Mouse (Mus musculus) embryonic stem cell, embryonic (primary cell): ENCODE measurements at regions not wholly inside any gene's neighbourhood (a gene's known extent, or its start where the extent isn't known, plus 50 kb on each side); places are given as distances from the start of the nearest gene placed in this dataset.

ENCODE experiments used
- CTCF ChIA-PET, 4 experiments: fragments of 300-600 bp in 2 of 4; fragments of 350-600 bp in 2 of 4; sonication (Branson Sonifier 250); formaldehyde crosslinking; loops; one replicate each; lab custom pipeline; 2022; ENCODE audit warnings: inconsistent platforms in 2 of 4; lab: Charles Lee
- POLR2A ChIA-PET, 4 experiments: fragments of 300-600 bp in 2 of 4; fragments of 350-600 bp in 2 of 4; sonication (Branson Sonifier 250); formaldehyde crosslinking; loops; one replicate each; lab custom pipeline; 2022; ENCODE audit warnings: antibody characterized with exemption in 4 of 4, inconsistent platforms in 1 of 4; lab: Charles Lee

DNA sequence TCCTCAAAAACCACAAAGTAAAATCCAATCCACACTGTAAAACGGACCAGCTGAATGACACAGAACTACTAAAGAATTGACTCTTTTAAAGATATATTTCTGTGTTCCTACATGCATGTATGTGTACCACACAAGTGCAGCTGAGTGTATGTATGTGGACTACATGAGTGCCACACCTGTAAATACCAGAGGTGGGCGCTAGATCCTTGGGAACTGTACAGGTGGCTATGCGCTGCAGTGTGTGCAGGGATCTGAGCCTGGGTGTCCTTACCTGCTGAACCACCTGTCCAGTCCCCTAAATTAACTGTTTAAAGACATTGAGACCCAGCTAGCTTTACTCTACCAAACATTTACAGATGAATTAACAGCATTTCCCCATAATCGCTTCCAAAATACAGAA lies 546.6 kb downstream of the Cbln4 start:
- POLR2A ChIA-PET = interaction anchor here in 1 of 4 experiments (0.9 kb wide), 1 partner anchor 15 kb away, joined by 3 read pairs; no protein-coding TSS in a partner anchor
- CTCF ChIA-PET = interaction anchor here in 3 of 4 experiments (0.9 to 1.1 kb wide), 3 partner anchors 134 to 710 kb away, joined by 3 to 4 read pairs (median 3); no protein-coding TSS in a partner anchor

DNA sequence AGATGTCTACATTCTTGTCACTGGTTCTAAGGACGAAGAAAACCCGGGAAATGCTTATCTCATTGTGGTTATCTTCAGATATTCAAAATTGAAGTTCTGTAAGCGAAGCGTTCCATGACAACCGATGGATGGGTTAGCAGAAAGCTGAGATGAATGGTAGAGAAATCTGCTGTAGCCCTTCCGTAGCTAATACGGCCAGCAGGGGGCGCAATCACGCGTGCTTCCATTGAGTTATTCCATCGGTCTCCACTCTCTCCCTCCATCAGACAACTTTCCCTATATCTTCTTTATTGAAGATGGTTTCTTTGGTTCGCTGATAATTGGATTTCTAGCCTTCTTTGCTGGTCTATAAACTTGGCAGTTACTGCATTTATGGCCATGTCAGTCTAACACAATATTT lies 549.5 kb downstream of the Cbln4 start:
- POLR2A ChIA-PET = no interaction called here

DNA sequence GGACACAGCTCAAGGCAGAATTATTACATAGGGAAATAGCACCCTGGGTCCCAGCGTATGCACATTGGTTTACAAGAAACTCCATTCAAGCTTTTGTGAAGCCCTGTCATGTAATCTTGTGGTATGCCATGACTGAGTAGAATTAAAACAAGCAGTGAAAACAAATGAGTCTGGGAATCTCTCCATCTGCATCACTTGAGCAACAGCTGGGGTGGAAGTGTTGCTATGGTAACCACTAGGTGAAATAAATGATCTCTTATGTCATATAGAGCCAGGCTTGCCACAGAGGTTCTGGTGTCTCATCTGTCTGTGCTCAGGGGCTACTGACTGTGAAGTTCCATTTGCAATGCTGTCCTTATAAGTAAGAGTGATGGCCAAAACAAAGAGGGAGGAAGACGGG lies 556.0 kb downstream of the Cbln4 start:
- CTCF ChIA-PET = no interaction called here
- POLR2A ChIA-PET = interaction anchor here in 1 of 4 experiments (0.6 kb wide), 1 partner anchor 167 kb away, joined by 5 read pairs; no protein-coding TSS in a partner anchor

More for the DNA sequence above, 549.5 kb downstream of the Cbln4 start:
- CTCF ChIA-PET = interaction anchor here in 3 of 4 experiments (0.5 to 2.0 kb wide), 12 partner anchors 22 to 760 kb away, joined by 3 to 7 read pairs (median 4); no protein-coding TSS in a partner anchor

DNA sequence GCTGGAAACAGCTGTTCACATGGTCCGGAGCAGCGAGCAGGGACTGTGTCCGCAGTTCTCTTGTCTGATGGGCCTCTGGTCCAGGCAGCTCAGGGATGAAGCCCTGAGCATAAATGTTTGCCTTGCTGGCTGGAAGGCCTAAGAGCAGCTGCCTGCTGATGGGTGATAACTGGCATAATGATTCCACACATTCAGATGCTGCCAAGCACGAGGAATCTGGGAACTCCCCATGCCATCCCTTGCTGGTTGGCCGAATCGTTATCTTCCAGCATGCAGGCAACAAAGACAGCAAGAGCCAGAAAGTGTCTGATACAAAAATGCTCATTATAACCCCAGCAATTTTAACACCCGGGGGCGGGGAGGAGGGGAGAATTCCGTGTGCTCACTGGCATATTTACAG lies 590.0 kb downstream of the Cbln4 start:
- POLR2A ChIA-PET = interaction anchor here in 1 of 4 experiments (0.7 kb wide), 1 partner anchor 441 kb away, joined by 4 read pairs; no protein-coding TSS in a partner anchor
- CTCF ChIA-PET = interaction anchor here in 1 of 4 experiments (0.6 kb wide), 1 partner anchor 172 kb away, joined by 7 read pairs; no protein-coding TSS in a partner anchor

DNA sequence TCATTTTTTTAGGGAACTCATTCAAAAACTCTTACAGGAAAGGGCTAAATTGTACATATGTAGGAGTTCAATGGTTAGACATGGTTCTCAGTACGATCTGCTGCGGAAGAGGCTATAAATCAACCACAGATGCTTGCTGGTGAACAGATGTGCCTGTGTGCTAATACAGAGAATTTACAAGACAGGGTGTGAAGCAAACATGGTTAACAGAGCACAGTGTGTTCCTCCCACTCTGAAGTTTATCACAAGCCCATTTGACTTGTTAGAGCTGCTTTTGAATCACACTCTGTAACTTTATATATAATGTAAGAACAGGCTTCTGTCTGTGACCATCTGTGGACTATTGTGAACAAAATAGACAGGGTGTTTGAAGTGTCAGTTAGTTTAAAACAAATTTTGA lies 637.2 kb downstream of the Cbln4 start:
- ChIA-PET POLR2A (no interaction called here), CTCF (no interaction called here)

DNA sequence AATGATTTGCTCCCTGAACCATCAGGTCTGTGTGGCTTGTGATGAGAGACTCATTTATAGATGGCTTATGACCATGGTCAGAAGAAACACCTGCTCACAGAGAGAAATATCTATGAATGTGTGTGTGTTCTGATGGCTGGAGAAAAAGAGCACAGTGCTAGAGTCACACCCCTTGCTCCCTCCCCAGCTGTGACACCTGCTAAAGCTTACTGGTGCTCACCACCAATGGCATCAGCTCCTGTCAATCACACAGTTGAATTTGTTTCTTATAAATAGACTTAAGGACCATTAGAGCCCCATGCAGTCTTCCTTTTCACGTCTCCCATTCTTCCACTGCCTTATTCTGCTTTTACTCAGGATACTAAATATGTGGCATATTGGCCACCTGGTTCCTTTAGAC lies 654.3 kb downstream of the Cbln4 start:
- POLR2A ChIA-PET = no interaction called here
- CTCF ChIA-PET = no interaction called here

DNA sequence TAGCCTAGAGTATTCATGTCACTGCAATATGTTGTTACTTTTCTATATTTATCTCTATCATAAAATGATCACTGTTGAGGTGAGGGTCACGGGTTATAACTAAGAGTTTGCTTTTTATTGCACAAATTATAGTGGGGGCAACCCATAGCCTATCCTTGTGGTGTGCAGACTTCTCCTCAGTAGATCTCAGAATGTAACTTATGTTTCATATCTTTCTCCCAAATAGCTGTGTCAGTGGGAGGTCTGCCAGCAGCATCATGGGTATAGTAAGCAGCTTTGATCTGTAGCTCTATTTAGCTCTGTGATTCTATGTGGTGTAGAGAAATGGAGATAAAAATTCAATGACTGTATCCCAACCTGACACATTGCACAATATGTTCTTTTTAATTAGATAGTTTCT lies 641.9 kb downstream of the Dok5 start:
- POLR2A ChIA-PET = no interaction called here
- CTCF ChIA-PET = no interaction called here

DNA sequence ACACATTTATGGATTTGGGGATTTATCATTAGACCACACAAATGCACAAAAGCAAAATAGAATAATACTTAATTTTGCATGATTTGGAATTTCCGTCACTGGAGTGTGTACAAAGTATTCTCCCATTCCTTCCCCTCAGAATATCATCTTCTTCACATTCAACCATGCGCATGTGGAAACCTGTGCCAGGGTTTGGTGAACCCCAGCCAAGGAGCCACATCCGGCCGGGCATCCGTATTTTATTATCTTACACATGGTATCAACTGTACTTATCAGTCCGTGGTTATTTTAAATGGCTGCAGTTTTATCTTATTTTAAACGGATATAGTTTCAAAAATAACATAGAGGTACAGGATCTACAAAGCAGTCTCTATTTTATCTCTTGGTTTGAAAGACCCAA lies 641.4 kb downstream of the Dok5 start:
- CTCF ChIA-PET = no interaction called here
- POLR2A ChIA-PET = no interaction called here

DNA sequence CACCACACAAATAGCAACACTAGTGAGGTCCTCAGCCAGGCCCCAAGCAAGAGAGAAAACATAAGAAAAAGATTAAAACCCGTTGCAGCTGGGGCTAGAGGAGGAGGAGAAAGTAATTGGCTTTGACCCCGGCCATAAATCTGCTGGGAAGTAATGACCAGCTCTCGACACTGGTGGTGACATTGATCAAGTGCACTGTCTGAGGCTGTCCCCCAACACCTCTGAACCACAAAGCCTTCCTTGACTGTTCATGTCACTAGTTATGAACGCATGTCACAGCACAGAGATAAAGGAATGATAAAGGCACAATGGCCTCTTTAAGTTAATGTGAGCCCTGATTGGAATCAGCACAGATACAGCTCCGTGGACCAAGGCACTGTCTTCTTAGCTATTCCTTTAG lies 640.1 kb downstream of the Dok5 start:
- CTCF ChIA-PET = interaction anchor here in 1 of 4 experiments (0.6 kb wide), 1 partner anchor 81 kb away, joined by 3 read pairs; no protein-coding TSS in a partner anchor
- POLR2A ChIA-PET = no interaction called here

DNA sequence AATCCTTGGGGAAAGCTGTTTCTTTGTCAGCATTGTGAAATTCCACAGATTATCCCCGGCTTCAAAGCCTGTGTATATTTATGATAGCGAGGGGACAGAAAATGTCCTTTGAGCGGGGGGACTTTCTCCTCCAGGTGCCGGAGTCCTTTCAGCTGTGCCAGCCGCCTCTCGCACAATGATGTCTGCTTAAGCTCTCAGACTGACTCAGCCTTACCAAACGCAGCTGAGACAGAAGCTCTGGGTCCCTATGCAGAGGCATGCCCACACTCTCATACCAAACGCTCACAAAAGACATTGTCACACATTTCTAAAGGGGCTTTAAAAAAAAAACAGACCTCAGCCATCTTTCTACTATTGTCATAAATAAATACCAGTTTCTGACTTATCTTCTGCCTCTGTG lies 633.9 kb downstream of the Dok5 start:
- POLR2A ChIA-PET = no interaction called here

DNA sequence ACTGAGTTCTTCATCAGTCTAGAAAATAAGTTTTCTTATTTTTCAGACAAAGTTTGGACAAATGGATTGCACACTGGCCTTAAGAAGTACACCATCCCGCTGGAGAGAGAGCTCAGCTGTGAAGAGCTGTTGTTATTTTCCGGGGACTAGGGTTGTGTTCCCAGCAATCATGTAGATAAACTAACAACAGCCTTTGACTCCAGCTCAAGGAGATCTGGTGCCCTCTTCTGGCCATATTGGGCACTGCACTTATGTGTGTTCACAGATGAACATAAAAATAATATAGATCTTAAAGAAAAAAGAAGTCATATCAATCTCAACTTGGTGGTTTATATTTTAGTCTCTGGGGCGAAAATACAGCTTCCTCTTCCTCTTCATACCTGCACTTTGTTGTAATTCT lies 633.0 kb downstream of the Dok5 start:
- CTCF ChIA-PET = interaction anchor here in 3 of 4 experiments (0.6 to 1.5 kb wide), 8 partner anchors 11 to 852 kb away, joined by 3 to 6 read pairs (median 4); no protein-coding TSS in a partner anchor
- POLR2A ChIA-PET = interaction anchor here in 1 of 4 experiments (0.8 kb wide), 1 partner anchor 131 kb away, joined by 3 read pairs; no protein-coding TSS in a partner anchor

More for the DNA sequence above, 633.9 kb downstream of the Dok5 start:
- CTCF ChIA-PET = interaction anchor here in 2 of 4 experiments (0.6 to 1.5 kb wide), 3 partner anchors 49 to 453 kb away, joined by 4 to 6 read pairs (median 6); no protein-coding TSS in a partner anchor

DNA sequence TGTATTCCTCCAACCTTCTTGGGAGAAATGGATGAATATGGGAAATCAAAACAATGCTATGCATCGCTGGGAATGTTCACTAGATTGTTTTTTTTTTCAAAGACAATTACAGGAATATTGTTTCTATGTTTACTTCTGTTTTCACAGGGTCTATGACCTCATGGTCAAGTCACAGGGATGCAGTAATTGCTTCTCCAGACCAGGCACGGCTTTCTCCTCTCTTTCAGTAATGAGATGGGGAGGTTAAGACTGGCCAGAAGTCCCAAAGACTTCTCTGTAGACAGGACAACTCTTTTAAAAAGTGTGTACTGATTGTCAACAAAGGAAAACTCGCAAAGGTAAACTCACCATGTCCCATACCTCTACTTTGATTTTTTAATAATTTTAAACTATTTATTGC lies 631.8 kb downstream of the Dok5 start:
- CTCF ChIA-PET = interaction anchor here in 3 of 4 experiments (0.6 to 1.5 kb wide), 4 partner anchors 52 to 768 kb away, joined by 3 to 6 read pairs (median 3); no protein-coding TSS in a partner anchor
- POLR2A ChIA-PET = no interaction called here

DNA sequence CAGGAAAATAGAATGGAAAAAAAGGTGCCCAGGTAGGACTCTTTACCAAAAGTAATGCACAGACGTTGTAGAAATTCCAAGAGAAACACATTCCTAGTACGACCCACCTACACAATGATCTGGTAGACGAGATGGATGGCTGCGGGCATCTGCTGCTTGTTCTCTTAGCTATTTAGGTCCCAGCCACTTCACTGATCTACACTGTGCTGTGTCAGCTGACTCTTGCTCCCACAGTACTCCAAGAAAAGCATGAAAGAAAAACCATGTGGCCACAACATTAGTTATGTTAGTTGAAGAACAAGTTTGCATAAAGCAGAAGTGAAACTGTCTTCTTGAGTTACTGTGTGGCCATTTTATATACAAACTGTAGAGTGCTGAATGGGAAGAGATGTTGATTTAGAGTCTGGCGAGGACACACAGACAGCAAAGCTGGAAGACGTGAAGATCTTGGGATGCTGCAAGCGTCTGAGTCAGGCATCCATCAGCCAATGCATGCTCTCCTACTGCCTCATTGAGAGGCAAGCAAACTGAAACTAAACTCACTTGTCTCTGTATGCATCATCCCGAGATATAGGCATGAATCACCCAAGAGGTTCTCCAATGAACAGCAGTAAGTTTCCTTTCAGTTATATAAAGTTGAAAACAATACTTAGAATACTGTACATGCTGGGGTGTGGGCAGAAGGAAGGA lies 626.6 kb downstream of the Dok5 start:
- ChIA-PET POLR2A (no interaction called here), CTCF (no interaction called here)

DNA sequence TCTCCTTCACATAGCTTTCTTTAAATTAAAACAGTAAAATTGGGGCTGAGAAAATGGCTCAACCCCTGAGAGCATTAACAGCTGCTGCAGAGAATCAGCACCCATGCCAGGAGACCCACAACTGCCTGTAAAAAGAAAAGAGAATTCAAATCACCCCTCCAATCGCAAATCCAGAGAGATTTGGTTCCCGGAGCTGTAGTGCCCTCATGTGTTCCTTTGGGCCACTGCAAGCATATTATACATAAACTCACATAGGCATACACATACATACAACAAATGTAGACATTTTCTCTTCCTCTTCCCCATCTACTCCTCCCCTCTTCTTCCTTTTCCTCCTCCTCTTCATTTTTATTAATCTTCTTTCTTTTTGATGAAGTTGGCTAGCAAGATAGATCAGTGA lies 616.5 kb downstream of the Dok5 start:
- CTCF ChIA-PET = no interaction called here
- POLR2A ChIA-PET = no interaction called here

DNA sequence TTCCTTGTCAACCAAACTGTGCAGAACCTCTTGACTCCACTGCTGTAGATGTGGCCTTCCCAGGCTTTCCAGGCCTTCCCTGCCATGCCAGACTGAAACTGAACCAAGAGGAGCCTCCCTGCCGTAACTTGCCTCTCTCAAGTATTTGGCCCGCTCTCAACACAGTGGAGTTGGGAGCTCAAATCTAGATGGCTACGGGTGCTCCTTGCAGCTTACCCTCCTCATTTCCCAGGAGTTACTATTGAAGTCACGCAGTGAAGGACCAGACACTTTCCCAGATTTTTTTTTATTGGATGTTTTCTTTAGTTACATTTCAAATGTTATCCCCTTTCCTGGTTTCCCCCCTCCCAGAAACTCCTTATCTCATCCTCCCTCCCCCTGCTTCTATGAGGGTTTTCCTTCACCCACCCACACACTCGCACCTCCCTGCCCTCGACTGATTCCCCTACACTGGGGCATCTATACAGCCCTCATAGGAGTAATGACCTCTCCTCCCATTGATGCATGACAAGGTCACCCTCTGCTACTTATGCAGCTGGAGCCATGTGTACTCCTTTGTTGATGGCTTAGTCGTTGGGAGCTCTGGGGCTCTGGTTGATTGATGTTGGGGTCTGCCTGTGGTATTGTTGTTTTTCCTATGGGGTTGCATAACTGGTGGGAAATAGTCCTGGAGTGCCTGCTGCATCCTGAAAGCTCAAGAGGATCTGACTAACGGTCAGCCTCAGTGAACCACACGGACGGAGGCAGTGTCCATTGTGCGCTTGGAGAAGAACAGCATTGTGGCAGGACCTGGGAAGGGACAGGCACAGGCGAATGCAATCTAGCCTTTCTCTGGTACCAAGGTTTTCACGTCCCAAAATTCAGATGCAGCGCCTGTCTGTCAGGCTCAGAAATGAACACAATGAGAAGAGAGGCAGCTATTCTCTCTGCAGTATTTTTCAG lies 602.5 kb downstream of the Dok5 start:
- CTCF ChIA-PET = interaction anchor here in 1 of 4 experiments (0.7 kb wide), 1 partner anchor 35 kb away, joined by 3 read pairs; no protein-coding TSS in a partner anchor
- POLR2A ChIA-PET = no interaction called here

DNA sequence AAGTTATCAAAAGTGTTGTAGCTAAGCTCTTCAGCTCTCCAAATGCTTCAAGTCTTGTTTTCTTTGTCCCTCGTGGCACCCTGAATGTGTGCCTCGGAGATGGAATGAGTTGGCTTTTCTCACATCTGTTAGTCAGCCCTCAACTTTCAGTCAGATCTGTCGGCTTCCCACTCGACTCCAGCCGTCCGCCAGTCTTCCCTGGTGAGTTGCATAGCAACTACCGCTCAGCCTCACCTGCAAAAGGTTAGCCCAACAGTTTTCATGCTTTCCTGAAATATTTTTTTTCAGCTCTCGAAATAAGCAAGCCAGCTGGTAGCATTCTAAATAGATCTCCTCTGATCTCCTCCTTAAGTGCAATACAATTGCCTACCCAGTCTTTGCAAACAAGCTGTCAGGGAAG lies 601.2 kb downstream of the Dok5 start:
- POLR2A ChIA-PET = no interaction called here

DNA sequence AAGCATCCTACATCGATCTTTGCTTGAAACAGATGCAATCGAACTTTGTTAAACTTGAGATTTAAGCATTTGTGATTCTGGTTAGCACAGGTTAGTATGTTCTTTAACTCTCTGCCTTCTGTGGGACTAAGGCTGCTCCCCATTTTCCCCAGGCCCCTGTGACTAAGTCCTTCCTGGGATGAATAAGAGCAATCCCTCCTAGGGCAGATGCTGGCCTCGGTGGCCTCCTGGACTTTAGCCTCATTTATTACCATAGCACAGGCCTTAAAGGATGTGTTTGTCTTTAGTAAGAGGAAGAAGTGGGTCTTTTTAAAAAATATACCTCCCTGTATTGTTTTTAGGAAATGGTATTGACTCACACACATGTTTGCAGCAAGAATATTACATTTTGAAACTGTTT lies 599.9 kb downstream of the Dok5 start:
- POLR2A ChIA-PET = no interaction called here
- CTCF ChIA-PET = no interaction called here

More for the DNA sequence above, 601.2 kb downstream of the Dok5 start:
- CTCF ChIA-PET = interaction anchor here in 2 of 4 experiments (0.5 to 0.6 kb wide), 2 partner anchors 362 to 1362 kb away, joined by 3 read pairs; no protein-coding TSS in a partner anchor

DNA sequence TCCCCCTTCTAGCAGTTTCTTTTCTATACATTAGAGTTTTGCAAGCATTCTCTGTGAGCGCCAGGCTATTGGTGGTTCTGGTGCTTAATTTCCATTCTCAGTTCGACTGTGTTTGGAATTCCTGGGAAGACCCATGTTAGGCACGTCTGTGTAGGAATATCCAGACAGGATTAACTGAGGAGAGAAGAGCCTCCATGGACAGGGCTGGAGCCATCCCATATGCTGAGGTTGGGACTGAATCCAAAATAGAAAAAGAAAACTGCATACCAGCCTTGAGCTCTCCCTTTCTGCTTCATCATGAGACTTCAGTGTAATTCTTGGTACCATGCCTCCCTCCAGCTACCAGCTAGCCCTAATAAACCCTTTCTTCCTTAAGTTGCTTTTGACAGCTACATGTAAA lies 595.3 kb downstream of the Dok5 start:
- POLR2A ChIA-PET = interaction anchor here in 1 of 4 experiments (0.5 kb wide), 1 partner anchor 158 kb away, joined by 4 read pairs; no protein-coding TSS in a partner anchor
- CTCF ChIA-PET = no interaction called here

DNA sequence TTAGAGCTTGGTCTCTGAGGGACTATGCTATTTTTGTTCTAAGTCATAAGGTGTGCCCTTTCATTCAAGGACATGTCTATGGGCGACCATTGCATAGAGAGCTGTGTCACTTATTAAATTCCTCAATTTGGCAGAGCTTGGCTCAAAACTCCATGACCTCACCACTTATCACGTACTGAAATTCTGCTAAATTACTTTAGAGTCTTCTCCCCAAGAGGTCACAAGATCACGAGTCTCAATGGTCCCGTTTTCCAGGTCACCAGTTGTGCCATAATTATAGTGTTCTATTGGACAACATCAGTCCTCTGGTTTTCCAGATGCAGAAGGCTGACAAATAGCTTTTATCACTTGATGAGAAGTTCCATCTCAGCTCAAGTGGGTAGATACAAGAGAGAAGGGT lies 576.9 kb downstream of the Dok5 start:
- ChIA-PET POLR2A (interaction anchor here in 1 of 4 experiments (0.9 kb wide), 1 partner anchor 12 kb away, joined by 3 read pairs; no protein-coding TSS in a partner anchor), CTCF (no interaction called here)
